Mouse (Mus musculus) adrenal gland, adult (tissue): ENCODE measurements at regions not wholly inside any gene's neighbourhood (a gene's known extent, or its start where the extent isn't known, plus 50 kb on each side); places are given as distances from the start of the nearest gene placed in this dataset.

Experiments used
- DNase-seq, 2 experiments: peaks; one replicate each; pipeline ENCODE4 v3.0.0; 2022 to 2023; ENCODE audit warnings: low spot score in 1 of 2; ENCODE audit not compliant: inconsistent age in 2 of 2

DNA sequence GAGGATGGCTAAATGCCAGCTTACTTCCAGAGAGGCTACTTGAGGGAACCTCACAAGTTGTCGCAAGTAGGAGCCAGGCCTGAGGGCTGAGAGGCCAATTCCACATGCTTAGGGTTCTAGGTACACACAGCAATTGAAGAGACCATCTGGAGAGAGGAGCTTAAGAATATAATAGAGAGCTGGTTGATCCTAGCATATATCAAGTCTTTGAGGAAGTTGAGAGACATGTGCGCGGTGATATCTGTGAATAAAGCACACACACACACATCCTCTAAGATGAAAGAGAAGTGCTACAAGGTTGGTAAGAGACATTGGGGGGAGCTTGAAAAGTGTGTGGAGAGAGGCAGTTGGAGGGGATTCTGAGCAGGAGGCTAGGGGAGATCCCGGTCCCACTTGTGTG, 189.5 kb downstream of the Zfp462 start:
- DNase-seq: peak in 1 of 2 experiments; percentile 21

DNA sequence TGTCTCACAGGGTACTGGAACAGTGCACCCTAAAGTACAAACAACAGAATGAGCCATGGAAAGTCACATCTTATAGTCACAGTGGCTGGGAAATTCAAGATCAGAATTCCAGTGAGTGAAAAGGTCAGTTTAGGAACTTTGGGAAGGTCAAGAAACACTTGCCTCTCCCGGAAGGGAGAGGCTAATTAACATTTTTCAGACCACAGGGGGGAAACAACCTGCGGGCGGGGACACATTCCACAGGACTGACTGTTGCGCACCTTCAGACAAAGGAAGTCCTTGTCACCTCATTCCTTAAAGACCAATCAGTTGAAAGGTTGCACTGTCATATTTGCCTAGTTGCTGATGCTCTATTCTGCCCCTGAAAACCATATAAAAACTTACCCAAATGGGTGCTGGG, 189.9 kb downstream of the Zfp462 start:
- DNase-seq: no peak

DNA sequence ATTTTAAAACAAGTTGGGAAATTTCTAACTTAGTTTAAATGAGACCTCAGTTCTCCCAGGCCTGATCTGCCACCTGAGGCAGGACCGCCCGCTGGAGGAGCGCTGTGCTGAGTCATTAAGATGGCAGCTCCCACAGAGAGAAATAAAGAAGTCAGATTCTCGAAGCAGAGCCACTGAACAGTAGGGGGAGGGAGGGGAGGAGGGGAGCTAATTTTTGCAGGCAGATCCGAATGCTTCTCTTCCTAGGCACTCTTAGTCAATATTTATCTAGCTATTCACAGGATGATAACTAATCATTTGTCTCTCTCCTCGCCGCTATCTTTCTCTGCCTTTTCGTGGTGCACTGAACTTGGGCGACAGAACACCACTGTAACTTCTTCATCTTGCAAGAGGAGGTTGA, 191.4 kb downstream of the Zfp462 start:
- peak in 1 of 2 experiments; percentile 21 for DNase-seq

DNA sequence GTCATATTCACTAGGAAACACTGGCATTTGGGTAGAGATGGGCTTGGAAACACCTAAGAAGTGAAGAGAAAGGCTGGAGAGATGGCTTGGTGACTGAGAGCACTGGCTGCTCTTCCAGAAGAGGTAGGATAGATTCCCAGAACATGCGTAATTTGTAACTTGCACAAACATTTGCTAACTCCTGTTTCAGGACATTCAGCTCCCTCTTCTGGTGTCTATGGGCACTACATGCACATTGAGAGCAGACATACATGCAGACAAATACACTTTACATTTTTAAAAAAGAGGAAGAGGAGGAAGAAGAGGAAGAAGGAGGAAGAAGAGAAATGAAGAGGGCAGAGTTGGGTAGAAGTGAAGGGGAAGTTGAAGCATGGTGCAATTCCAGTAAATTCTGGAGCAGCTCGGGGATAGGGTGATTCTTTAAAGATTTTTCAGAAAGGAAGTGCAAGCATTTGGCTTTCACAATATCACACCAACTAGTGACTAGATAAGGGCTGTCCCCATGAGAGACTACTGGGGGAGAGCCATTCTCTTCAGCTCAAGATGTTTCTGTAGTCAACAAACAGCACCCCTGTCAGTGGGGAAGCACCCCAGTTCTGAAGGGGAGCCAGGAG, 193.0 kb downstream of the Zfp462 start:
- peak in 1 of 2 experiments; percentile 17 for DNase-seq

DNA sequence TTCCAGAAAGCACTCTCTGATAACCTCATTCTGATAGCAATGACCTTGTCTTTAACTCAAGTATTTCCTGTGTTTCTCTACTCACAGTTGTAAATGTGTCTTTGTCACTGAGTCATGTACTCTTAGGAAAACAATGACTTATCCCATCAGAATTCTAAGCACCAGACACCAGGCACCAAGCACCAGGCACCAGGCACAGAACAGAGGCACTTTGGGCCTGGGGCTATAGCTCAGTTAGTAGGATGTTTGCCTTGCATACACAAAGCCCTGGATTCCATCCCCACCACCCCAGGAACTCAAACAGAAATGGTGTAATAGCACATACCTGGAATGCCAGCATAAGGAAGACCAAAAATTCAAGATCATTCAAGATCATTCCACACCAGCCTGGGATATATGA, 196.5 kb downstream of the Zfp462 start:
- DNase-seq: peak; percentile 34 to 74

DNA sequence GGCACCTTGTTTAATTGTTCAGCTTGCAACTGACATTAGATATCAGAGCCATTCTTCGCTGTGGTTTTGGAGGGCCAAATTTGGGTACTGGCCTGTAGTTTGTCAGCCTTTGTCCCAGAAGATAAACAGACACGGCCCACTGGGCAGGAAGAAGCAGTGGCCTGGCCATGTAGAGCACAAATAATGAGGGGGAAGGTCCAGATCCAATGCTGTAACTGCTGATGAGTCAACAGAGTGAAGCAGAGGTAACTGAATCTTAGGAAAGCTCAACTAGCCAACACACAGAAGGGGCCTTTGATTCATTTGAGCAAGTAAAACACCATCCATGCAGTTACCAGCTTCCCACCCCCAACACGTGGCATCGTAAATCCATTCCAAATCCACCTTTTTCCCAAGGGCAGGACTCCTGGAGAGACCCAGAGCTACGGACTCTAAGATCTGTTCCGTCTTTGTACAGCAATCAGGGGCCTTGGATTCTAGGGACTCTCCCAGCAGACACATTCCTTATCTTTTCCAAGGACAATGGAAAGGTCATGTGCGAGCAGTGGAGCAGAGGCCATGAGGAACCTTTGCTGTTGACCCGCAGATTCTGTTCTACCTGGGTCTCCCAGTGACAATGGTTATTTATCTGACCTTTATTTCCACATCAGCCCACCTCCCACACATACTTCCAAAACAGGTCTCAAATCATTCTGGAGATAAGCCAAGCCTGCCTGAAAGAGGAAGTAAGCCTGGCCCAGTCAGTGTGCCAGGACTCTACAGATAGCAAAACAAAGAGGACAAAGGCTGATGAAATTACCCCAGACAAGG, 197.3 kb downstream of the Zfp462 start:
- peak; percentile 70 to 93 for DNase-seq

DNA sequence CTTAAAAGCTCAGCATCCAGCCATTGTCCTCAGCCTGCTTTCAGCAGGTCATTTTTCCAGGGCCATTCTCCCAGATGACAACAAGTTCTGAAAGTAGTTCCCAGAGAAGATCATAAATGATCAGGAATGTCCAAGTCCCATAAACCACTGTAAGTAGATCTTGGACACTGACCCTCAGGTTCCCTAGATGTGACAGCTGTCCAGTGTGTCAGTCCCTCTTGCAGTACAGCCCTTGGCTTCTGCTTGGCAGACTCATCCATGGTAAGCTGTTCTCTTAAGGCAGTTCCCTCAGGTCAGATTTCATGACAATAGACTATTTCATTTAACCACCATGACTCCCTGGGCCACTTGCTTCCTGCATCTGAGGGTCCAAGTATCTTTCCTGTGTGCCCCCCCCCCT, 198.6 kb downstream of the Zfp462 start:
- DNase-seq: no peak

DNA sequence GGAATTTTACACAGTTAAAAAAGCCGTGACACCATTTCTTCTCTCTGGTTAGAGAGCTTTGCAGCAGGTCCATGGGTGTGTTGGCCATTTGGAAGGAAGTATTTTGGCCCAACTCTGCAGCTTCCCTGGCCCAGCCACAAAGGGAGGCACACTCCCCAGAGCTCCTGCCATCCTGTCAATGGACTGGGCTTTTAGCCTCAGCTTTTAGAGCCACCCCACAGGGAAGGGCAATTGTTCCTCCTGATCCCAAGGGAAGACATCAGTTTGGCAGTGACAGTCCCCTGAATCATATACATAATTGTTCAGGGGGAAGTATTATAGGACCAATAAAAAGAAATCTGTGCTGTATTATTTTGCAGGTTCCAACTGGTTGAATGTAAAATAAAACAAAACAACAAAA, 200.1 kb downstream of the Zfp462 start:
- peak in 1 of 2 experiments; percentile 23 for DNase-seq

DNA sequence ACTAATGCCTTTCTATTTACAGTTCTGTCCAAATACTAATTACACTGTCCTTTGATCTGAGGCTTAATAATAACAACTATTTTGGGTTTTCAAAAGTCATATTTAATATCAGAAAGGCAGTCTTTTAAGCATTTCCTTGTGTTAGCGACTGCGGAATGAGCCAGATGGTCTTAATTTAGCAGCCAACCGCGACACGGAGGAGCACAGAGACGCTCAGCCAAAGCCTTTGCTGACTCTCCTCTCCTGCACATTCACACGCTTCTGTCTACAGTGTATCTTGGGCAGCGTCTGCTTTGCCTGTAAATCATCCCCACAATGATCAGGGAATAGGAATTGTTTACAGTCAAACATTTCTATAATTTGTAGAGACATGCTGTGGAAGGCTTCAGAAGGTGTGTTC, 201.1 kb downstream of the Zfp462 start:
- no peak for DNase-seq

DNA sequence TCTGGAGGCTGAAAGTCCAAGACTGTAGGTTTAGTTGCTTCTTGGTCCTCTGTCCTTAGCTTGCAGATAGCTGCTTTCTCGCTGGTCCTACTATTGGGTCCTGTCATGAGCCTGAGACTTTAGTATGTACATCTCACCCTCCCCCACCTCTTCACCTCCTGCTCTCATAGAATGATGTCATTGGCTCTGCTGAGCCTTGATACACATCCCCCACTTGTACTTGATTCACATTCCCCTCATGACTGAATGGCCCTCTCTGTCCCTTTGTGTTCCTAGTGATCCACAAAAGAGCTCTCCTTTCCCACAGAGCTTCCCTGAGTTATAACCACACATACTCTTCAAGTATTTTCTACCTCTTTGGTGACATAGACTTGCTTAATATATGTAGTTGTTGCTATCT, 201.5 kb upstream of the Rad23b start:
- DNase-seq: peak in 1 of 2 experiments; percentile 28

DNA sequence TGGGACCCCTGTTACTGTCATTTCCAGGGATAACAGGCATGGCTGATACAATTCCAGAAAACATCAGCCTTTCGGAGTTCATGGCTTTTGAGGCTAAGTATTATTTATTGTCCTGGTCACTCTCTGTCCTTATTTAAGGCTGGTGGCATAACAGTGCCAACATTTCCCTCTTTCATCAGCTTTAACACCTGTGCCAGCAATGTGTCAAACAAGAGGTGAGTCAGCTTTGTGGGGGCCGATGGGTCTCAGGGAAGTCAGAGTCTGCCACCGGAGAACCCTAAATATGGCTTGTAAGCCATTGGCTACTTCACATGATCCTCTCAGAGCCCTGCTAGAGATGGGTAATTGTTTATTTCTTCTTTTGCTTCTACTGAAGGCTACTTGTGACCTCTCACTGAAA, 195.3 kb upstream of the Rad23b start:
- peak; percentile 21 to 71 for DNase-seq

DNA sequence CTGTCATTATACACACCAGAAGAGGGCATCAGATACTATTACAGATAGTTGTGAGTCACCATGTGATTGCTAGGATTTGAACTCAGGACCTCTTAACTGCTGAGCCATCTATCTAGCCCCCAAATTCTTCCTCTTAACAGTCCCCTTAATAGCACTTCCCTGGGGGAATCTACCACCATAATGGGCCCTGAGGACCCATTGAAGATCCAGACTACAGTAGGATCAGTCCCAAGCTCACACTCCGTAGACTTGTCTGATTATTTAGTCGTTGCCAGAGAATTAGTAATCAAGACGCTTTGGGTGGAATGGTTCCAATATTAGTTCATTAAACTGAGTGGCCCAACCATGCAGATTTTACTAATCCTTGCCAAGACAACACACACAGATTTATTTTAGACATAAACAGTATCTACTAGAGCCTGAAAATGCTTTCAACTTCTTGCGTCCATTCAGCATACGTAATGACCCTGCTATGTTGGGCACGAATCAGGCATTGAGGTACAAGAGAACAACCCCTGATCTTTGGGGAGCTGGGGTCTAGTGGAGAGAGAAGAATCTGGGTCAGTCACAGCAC, 191.6 kb upstream of the Rad23b start:
- no peak for DNase-seq

DNA sequence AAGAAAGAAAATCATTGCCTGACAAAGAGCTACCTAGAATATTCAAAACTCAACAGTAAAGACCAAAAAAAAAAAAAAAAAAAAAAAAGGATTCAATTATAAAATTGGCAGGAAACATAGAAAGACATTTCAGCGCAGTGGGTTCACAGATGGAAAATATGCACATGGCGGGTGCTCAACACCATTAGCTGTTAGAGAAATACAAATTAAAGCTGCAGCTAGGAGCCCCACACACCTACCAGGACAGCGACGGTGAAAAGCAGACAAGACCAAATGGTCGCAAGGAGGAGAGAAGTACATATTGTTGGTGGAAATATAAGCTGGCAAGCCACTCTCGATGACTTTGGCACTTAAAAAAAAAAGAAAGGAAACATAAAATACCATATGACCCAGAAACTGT, 183.6 kb upstream of the Rad23b start:
- DNase-seq: no peak

DNA sequence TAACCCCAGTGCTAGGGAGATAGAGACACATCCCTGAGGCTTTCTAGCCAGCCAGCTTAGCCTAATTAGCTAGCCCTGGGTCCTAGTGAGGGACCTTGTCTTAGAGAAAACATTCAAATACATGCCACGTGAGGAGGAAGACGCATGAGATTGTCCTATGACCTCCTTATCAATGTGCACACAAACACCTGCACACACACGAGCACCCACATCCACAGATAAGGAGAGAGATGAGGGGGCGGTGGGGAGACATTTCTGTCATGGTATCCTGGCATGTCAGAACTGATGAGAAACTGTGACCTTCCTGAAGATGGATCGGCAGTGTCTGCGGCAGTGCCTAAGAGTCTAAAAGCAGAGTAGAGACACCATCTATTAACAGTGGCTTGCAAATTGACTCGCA, 180.8 kb upstream of the Rad23b start:
- DNase-seq: no peak

DNA sequence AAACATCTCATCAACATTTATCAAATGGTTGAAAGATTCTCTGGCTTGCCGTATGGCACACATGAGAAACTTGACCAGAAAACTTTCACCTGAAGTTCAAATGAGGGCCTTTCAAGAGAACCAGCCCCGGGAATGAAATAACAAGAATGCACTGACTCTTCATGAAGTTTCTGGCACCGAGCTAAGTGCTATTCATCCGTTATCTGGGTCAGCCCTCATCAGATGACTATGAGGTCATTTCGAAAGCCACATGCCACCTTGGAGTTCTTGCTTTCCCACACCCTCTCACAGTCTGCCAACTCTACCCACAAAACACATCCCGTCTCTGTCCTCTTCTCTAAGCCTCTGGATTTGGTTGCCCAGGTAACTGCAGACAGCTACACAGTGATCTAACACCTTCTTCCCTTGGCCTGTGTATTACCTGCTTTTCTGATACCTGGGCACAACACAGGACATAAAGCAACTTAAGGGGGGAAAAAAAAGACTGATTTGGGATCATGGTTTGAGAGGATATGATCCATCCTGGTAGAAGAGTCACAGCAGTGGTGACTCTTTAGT, 177.4 kb upstream of the Rad23b start:
- DNase-seq: peak; percentile 24 to 74

DNA sequence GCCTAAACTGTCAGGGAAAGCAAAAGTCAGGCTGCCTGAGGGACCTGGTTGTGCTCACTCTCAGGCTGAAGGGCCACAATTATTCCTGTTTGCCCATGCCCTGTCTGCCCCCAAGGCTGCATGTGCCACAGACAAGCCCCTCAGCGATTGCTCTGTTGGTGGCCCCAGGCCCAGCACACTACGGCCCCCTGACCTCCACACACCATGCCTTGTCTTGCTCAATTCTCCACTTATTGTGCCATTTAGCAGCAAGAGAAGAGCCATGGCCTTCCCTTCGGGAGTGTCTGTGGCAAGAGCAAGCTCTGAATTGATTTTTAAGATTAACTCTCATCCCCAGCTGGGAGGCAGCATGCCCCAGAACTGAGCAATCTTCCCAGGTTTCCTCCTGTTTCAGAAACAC, 173.8 kb upstream of the Rad23b start:
- DNase-seq: peak in 1 of 2 experiments; percentile 53

DNA sequence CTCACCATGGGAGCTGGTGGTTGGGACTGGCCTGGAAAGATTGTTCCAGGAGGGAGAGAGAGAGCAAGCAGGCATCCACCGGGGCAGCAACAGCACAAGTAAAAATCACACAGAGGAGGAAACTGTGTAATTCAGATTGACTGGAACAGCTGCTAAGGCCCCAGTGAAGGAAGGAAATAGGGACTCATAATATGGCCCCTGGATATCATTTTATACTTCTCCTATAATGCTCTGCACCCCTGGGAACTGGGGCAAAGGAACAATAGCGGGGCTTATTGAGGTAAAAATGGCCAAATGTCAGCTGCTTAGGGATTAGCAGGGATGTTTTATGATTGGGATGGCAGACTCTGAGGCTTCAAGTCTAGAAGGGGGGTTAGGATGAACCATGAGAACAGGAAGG, 170.4 kb upstream of the Rad23b start:
- no peak for DNase-seq

DNA sequence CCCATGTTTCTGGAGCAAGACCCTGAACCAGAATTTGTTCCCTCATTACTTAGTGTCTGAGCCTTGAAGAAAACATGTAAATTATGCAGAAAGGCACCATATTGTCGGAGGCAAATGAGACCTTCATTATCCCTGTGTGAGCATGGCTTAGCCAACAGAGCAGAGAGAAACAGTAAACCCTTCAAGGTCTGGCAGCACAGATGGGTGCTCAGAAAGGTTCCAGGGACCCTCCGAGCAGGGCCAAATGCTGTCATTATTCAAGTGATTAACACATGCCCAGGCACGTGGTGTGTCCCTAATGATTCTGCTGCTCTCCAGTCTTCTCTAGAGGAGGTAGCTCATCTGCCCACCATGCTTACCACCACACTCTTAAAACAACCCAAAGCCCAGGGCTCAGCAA, 166.3 kb upstream of the Rad23b start:
- DNase-seq: no peak

DNA sequence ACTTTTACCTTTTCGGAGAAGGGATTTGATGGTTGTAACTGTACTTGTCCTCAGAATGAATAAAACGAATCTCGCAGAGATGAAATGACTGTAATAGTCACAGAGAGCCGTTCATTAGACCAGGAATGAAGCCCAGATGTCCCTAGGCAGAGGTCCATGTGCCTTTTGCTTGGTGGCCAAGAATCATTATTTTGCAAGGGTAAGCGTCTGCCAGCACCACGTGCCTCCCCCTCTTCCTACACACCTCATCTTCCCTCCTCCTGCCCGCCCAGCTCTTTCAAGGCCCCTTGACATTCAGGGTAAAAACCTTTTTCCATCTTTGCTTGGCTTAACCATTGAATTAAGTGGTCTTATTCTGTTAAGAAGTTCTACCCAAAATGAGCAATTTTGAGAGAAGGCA, 161.1 kb upstream of the Rad23b start:
- DNase-seq: no peak

DNA sequence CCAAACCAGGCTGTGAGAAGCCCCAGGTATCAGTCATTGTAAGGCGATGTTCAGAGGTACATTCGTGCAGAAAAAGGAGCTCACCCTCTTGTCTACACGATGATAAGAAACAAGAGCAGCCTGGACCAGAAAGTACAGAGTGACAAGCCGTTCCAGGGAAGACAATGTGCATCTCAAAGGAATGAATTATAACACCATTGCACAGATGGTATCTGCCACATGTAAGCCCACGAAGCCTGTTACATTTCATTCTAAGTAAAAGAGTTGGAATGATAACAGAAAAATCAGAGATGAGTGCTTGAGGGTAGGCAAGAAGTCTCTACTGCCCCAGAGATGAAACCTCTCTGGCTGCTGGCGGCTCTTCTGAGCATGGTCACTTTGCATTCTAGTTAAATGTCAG, 159.3 kb upstream of the Rad23b start:
- no peak for DNase-seq

DNA sequence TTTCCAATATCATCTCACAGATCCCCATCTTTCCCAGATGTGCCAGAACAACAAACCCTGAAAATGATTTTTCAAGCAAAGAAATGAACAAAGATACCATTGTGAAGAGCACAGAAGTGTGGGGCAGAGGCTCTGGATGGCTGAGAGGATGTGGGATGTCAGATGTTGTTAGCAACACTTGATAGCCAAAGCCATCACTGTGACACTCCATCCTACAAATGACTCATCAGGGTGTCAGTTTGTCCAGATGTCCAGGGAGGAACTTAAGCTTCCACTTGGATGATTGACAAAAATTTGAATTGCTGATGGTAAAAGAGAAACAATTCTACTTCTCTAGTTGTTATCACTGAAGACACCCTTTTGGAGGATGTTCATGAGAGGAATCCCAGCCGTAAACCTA, 155.8 kb upstream of the Rad23b start:
- DNase-seq: no peak

DNA sequence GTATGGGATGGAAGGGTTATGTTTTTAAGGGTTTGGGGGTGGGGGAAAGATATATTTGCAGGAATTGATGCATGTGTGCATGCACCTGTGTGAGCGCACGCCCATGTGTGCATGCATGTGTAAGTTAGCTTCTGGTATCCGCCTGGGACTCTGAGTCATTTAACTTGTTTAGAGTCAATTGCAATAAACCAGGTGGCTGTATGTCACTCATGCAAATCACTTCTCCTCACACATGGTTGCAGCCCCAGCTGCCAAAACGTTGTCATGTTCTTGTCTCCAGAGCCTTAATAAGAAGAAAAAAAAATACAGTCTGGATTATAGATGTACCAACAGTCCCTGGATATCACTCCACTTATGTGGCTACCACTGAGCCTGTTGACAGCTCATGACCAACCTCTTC, 155.3 kb upstream of the Rad23b start:
- no peak for DNase-seq
